Mouse (Mus musculus) A20 (cell line): ENCODE data around the gene Cdc26.

Experiments
- DNase-seq: peaks from one replicate; pipeline ENCODE4 v3.0.0-alpha.2; 2011; ENCODE audit warnings: low read depth, low spot score

The Cdc26 gene

GRCm38 (mm10) chr4:62408601-62409282 lies at the start of gene Cdc26, which contains the start of gene Prpf4:
Cdc26 (minus strand) TSS chr4:62408642.
Prpf4 (plus strand) TSS chr4:62408797.
- DNase-seq: peak; percentile 98

DNA sequence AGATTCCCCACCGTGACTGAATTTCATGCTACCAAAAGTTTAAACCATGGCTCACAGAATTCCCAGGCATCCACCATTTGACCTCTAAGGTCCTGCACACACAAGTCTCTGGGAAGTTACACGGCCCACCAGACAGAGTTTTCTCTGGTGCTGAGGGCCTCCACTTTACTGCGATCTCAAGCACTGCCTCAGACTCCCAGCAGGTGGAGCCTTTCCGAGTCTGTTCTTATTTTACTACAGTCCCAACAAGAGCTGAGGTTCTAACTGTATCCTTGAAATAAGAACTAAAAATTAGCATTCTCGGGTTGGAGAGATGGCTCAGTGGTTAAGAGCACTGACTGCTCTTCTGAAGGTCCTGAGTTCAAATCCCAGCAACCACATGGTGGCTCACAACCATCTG lies 46.6 kb upstream of the Cdc26 start:
- DNase-seq: peak; percentile 64

DNA sequence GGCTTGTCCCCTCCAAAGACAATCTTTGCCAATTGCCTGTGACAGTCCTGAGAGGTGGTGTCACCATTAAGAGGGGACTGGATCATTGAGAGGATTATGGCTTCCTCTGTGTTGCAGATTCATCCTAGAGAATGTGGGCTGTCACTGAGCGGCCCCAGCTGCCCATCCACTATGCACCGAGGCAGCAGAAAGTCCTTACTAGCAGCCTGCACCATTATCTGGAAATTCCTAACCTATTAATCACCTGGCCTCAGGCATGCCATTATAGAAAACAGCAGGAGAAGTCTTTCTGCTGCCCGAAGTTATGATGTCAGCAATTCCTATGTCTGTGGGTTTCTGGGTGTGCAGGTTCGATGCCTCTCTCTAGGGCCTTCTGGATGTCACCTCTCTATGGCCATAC lies 32.5 kb upstream of the Cdc26 start:
- DNase-seq: no peak

- DNase-seq: no peak
These were observed 32.1 kb upstream of the Cdc26 start for GRCm38 (mm10) chr4:62440544-62440943.

DNA sequence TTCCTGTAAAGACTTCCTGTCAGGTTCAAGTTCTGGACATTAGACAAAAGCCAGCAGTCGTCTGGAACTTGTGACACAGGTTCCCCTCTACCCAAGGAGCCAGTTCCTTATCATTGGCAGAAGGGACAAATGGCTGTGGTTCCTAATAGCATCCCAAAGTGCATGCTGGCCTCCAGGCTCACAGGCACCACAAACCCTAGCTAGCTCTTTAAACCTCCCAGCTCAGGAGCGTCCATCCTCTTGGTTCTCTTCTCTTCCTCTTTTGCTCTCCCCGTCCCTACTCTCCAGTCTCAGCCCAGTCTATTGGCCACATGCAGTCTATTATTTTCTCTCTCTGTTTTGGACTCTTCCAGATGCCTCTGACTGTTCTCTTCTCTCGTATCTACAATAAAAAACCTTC lies 31.4 kb upstream of the Cdc26 start:
- DNase-seq: no peak

DNA sequence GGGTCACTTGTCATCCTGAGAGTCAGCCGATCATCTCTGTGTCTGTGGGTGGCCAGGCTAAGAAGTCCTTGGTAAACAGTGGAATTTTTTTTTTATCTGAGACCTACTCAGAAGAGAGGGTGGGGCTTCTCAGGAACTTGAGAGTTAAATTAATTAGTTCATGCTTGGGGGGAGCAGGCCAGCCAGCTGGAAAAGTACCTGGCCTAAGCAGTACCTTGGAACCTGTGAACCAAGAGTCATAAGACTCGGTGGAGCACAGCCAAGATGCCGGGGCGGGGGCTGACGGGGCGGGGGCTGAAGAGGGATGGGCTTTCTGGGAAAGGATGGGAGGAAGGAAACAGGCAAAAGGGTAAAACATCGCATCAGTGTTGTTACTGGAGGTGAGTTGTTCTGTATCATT lies 29.4 kb upstream of the Cdc26 start:
- no peak for DNase-seq

- DNase-seq: no peak
These were observed 28.9 kb upstream of the Cdc26 start for GRCm38 (mm10) chr4:62437256-62437778.

DNA sequence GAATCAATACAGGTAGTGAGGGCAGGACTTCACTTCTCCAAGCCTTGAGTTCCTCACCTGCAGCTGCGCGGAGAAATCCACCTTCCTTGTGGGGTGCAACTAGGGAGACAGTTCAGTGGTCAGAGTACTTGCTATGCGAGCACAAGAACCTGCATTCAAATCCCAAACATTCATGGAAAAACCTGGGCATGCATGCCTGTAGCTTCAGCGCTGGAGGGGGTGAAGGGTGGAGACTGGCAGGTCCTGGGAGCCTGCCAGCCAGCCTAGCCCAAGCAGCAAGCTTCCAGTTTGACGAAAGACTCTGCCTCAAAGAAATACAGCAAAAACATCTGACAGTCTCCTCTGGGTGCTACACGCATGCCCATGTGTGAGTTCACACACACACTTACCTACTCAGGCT lies 26.6 kb upstream of the Cdc26 start, which contains the start of gene Rnf183:
Gene Rnf183, minus strand, starts transcription at position 172 of the 400 bp plus-strand sequence.
- DNase-seq: peak; percentile 44

- DNase-seq: peak; percentile 67
These were observed 25.8 kb upstream of the Cdc26 start for GRCm38 (mm10) chr4:62433939-62434870.

- peak; percentile 21 for DNase-seq
These were observed 23.1 kb upstream of the Cdc26 start for GRCm38 (mm10) chr4:62431522-62431921.

DNA sequence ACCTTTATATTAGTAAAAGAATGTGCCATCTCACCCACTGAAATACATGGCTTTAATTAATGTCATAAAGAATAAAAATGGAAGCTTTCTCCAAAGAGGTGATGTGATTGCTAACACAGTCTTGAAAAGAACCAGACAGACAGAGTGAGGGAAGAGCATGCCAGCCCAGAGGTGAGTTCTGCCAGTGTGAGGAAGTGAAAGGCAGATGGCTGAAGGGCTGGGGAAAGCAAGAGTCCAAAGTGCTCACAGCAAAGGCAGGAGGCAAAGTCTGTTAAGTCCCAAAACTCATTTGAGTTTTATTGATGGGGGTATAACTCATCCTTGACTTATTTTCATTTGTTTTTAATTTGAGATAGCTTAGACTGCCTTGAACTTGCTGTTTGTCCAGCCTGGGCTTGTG lies 22.2 kb upstream of the Cdc26 start:
- DNase-seq: peak; percentile 71

DNA sequence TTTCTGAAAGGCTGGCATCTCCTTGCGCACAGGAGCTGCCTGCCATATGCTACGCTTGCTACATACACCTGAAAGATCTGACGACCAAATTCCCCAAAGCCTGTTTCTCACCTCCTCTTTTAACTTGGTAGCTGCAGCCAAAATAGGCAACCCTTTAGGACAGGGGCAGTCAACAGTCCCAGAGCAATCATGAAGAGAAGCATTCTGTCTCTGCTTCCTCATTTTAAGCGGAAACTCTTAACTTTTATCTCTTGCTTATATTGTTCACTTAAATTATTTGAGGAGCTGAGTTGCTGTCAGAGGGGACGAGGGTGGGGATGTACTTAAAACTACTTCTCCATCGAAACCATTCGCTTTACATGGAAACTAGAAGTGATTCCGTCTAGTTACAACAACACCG lies 21.2 kb upstream of the Cdc26 start:
- DNase-seq: peak; percentile 67

GRCm38 (mm10) chr4:62427978-62428758 lies 19.7 kb upstream of the Cdc26 start:
- DNase-seq: no peak

GRCm38 (mm10) chr4:62425891-62426290 lies 17.4 kb upstream of the Cdc26 start:
- DNase-seq: no peak

DNA sequence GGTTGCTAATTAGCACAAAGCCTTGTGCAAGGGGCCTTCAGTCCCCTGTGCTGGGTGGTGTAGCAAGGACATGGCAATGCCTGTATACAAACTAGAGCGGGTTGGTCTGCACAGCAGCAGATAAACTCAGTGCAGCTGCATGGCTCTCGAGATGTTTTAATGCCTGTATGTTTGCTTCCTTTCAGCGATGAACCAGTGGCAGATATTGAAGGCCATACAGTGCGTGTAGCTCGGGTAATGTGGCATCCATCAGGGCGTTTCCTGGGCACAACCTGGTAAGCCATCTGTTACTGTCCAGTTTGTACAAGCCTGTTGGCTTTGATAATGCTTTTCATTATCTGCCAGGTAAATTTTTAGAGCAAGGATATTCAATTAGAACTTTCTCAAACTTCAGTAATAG lies 10.6 kb upstream of the Cdc26 start:
- no peak for DNase-seq

DNA sequence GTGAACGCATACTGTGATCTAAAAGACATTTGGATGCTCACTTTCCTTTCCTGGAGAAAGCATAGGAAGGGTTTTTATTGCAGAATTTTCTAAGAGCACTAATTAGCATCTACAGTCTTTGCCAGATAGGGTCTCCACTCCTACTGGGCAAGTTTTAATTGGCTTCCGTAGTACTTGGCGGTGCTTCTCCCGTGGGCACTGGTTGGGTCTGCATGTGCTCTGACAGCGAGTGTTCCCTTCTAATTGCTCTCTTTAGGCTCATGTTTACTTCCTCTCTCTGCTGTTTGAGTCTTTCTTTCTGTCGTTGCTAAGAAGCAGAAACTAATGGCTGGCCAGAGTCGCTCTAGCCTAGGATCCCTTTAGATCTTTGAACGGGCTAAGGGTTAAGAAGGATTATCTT lies 10.0 kb upstream of the Cdc26 start:
- no peak for DNase-seq

GRCm38 (mm10) chr4:62411606-62412005 lies 3.2 kb upstream of the Cdc26 start:
- DNase-seq: no peak

DNA sequence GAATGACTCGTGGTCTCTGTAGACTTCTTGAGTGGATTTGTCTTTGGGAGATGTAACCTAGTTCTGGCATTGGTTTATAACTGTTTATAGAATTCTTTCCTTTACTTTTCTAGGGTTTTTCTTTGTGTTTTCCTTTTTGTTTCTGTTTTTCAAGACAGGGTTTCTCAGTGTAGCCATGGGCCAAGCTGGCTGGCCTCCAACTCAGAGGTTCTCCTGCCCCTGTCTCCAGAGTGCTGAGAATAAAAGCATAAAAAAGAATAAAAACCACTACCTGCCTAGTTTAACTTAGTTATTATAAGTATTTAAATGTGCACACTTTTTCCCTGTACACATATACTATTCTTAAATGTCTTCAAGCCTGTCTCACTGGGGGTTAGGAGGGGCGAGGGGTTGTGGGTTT lies 1.9 kb upstream of the Cdc26 start:
- DNase-seq: no peak

DNA sequence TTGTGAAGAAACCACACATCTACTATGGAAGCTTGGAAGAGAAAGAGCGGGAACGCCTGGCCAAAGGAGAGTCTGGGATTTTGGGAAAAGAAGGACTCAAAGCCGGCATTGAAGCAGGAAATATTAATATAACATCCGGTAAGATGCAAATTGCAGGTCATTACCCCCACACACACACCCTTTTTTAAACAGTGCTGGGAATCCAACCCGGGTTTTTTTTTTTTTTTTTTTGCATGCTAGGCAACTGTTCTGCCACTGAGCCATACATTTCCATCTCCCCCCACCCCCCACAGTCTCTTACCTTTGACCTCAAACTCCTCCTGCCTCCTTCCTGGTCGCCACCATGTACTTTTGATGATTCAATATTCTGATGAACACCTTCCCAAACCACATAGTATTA lies 1.2 kb upstream of the Cdc26 start:
- peak; percentile 20 for DNase-seq

DNA sequence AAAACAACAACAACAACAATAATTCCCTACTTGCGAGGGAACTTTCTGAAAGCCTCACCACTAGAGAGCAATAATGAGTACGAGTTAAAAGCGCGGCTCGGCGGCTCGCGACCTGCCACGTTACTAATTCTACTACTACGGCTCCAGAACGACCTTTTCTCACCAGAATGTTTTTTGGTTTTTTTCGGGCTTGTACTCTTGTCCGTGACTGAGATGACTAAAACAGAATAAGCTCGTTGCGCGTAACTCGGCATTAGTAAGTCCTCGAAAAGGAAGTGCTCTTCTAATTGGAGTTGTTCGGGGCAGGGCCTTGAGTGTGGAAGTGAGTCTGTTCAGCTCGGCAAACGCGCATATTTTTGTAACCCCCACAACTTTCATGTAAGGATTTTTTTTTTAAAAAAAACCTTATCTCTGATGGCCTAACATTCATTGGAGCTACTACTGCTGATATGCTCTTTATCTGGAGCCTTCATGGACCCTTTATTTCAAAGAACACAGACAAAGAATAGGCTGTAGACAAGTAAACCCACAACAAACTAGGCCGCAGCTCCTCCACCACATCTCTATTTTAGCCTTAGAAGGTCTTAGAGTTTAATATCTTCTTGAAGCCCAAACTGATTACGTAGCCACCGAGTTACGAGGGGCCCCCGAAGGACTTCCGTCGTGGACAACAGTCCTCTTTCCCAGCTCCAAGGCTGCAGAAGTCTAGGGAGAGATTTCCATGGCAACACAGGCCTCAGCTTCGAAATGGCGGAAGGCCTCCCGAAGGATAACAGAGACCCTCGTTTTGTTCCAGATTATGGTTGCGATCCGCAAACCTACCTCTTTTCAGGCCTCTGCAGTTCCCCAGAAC lies 486 bp downstream of the Cdc26 start:
- peak; percentile 69 for DNase-seq

DNA sequence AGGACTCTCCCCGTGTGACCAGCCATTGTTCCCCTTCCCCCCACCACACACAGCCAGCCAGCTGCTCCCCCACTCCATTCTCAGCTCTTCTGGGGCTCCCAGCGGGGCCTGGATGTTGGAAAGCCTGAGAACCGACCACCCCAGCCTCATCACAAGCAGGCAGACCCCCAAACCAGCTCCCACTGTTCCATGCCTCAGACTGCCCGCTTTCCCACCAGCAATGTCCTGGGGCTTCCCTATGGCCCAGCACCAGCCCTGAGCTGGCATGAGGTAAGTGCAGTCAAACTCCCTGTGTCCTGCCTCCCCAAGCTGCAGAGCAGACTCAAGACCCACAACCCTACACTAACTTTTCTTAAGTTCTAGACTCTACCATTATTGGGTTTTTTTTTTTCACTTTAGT lies 2.3 kb downstream of the Cdc26 start:
- no peak for DNase-seq
